Mouse (Mus musculus) olfactory bulb, adult 2 months (tissue): ENCODE measurements around the gene Mrps26. TPM values are rescaled to one million over a fixed set of nuclear protein-coding genes. Genes with fewer than 3 reads are reported as not detected.

Experiments
- H3K27ac ChIP-seq: fragments of 200-500 bp; 2 replicates; pipeline ENCODE4 v1.5.1; 2012; ENCODE audit warnings: low read depth, low read length; ENCODE audit not compliant: insufficient read depth
- H3K4me1 ChIP-seq: fragments of 200-500 bp; 2 replicates; pipeline ENCODE4 v1.6.1; 2012; ENCODE audit warnings: low read length; ENCODE audit not compliant: control insufficient read depth, insufficient read depth
- H3K4me3 ChIP-seq: fragments of 200-500 bp; 2 replicates; pipeline ENCODE4 v1.5.1; 2012; ENCODE audit warnings: mild to moderate bottlenecking, low read depth, low read length, moderate library complexity; ENCODE audit not compliant: insufficient read depth
- CTCF ChIP-seq: fragments of 200-500 bp; IDR thresholded peaks from 2 replicates; pipeline ENCODE4 v1.5.1; 2012; ENCODE audit warnings: low read depth, mild to moderate bottlenecking, low read length, moderate library complexity; ENCODE audit not compliant: insufficient read depth
- POLR2A ChIP-seq: fragments of 200-500 bp; IDR thresholded peaks from 2 replicates; pipeline ENCODE4 v1.6.1; 2012; ENCODE audit warnings: mild to moderate bottlenecking, low read depth, low read length, moderate library complexity; ENCODE audit not compliant: insufficient read depth
- WGBS: fragments of 180-500 bp; shearing (Covaris S2); methylation state at CpG from one replicate; pipeline ENCODE4 v1.1.7; 2018; 5-methylcytosine and 5-hydroxymethylcytosine counted together
- polyA plus RNA-seq: library from polyadenylated mRNA; stranded (reverse); fragments of >200 nt; gene quantifications from 2 replicates; pipeline ENCODE4 v1.2.4, GENCODE M21; 2012; ENCODE audit warnings: low replicate concordance; ENCODE audit not compliant: missing spikeins, insufficient read depth, insufficient read length

Gene Mrps26
- polyA plus RNA-seq, 1 experiment = 295 TPM

DNA sequence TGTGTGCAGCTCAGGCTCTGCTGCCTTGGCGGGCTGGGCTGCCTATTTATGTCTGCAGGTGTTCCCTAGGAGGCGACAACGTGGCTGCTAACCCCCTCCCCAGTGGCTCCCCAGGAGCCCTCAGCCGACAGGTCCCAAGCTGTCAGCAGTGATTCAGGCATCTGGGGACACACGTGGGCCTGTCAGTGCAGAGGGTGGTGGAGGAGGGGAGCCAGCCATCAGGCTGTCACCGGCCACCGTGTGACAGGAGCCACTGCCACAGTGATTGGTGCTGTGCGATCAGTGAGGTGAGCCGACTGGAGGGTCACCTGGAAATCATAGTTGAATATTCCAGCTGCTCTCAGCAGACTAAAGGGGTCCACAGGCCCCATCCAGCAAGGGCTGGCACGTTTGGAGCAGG, 19.0 kb downstream of the Mrps26 start, which contains the start of gene Avp:
Gene Avp (minus strand): TSS at position 3 of the 400 bp plus-strand sequence.
- Histone ChIP-seq H3K27ac (no peak within 1 kb of the TSS), H3K4me3 (no peak within 1 kb of the TSS), H3K4me1 (peaks cover 23% of the 10 kb centered on the region)
- 48% methylated on average over 10 of the region's 10 CpGs for WGBS
- TF ChIP-seq POLR2A = no peak
- TF ChIP-seq CTCF = no peak

DNA sequence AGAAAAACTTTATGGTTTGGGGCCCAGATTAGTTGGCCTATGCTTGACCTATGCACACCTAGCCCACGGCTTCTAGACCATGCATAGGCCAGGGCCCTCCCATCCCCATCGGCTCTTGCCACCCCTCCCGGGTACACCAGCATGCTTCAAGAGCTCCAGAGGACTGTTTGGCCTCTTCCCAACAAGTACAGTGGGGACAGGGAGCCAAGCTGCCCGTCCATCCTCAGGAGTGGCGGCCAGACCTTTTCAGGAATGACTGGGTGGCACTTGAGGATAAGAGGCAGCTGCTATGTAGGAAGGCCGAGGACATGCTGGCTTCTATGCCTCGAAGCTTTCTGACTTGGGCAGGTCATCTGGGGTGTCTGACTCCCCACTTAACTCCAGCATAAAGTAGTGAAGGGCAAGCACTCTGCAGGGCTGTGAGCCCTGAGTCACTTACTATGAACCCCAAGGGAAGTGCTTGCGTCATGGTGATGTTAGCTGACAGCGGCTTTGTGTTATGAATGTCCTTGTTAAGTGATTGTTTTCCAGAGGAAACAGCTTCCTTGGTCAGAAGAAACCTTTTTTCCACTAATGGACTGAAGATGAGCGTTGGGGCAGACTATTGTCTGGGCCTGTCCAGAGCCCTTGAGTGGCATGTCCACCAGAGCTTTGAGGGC, 20.5 kb downstream of the Mrps26 start:
- no peak for TF ChIP-seq CTCF
- no peak for TF ChIP-seq POLR2A
- Histone ChIP-seq H3K4me3 (no peak overlapping the region), H3K27ac (no peak overlapping the region), H3K4me1 (peaks cover 22% of the 10 kb centered on the region)
- WGBS = 85% methylated on average over 10 of the region's 10 CpGs

DNA sequence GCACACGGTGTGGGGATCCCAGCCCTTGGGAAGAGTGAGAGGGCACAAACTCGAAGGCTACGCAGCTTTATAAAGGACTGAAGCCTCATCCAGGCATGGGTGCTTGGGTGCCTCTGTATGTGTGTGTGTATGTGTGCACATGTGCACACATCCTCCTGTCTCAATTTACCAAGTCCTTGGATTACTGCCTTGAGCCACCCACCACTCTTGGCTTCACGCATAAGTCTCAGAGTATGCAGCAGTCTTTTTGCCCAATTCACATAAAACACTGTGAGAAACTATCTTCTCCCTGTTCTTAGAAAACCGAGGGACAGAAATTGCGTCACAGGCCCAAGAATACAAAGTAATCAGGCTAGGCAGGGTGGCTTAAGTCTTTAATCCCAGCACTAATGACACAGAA, 22.5 kb downstream of the Mrps26 start:
- no peak overlapping the region for H3K27ac ChIP-seq
- 88% methylated on average over 6 of the region's 6 CpGs for WGBS
- H3K4me3 ChIP-seq = no peak overlapping the region
- TF ChIP-seq POLR2A (no peak), CTCF (no peak)
- peaks cover 9% of the 10 kb centered on the region for H3K4me1 ChIP-seq

DNA sequence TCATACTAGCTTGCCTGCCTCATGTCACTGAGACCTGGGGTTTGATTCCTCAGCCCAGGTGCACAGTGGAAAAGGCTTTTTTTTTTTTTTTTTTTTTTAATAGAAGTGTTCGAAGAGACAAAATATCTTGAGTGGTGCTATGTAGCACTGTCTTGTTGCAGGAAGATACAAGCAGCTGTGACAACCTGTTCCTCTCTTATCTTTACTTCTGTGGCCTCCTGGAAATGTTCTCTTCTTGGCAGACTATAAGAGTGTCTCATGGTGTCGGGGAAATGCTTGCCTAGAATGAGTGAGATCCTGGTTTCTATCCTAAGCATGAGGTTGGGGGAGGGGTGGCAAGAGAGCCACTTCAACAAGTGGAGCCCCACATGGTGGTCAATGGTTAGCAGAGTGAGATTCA, 24.8 kb downstream of the Mrps26 start:
- Histone ChIP-seq H3K4me3 (no peak overlapping the region), H3K4me1 (peaks cover 6% of the 10 kb centered on the region), H3K27ac (no peak overlapping the region)
- TF ChIP-seq CTCF = no peak
- TF ChIP-seq POLR2A = no peak
- WGBS = 77% methylated on average over 2 of the region's 2 CpGs

DNA sequence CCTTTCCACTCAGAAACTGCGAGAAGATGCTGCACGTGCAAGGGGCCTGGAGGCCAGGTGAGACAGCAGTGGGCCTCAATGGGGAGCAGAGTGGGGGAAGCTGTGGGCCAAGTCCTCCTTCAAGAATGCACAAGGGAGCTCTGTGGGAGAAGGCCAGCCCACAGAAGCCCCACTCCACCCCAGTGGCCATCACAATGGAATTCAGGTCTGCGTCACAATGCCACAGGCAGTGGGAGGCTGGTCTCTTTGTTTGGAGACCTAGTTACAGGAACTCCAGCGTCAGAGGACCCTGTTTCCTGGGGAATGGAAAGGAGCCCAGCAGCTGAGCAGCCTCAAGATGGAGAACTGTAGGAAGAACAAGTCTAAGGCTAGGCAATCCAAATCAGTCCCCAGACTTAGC, 25.6 kb downstream of the Mrps26 start:
- no peak overlapping the region for H3K4me3 ChIP-seq
- H3K27ac ChIP-seq = no peak overlapping the region
- TF ChIP-seq POLR2A = no peak
- no peak for TF ChIP-seq CTCF
- WGBS = 62% methylated on average over 4 of the region's 4 CpGs
- peaks cover 6% of the 10 kb centered on the region for H3K4me1 ChIP-seq

DNA sequence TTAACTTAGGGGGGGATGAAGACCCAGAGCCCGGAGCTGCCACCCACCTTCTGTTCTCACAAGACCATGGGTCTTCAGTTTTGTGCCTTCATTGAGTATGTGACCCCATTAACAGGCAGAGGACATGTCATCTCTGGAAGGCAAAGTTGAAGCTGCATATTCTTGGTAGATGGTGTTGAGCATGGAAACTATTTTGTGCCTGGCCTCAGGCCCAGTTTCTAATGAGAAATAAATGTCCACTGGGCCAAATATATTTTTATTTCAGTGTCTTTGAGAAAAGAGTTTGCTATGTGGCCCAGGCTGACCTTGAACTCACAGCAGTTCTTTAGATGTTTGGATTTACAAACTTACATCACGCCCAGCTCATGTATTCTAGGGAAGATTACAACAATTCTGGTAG, 26.2 kb downstream of the Mrps26 start:
- H3K4me3 ChIP-seq = no peak overlapping the region
- TF ChIP-seq POLR2A = no peak
- no peak for TF ChIP-seq CTCF
- H3K4me1 ChIP-seq = peaks cover 6% of the 10 kb centered on the region
- 97% methylated on average over 2 of the region's 2 CpGs for WGBS
- H3K27ac ChIP-seq = no peak overlapping the region

DNA sequence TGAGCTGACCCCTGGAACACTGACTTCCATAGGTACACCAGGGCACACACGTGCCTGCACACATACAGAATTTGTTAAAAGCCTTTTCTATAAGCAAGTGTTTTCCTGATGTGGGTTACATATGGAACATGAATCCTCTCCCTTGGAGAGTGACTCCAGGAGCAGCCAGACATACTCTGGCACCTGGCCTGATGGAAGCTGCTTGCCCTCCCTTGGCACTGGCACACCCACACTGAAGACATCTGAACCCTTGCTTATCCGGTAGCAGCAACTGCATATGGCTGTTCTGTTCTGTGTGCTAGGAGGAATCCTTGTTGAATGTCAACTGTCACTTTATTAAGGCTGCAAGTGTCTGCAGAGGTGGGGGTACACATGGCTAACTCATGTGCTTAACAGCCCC, 27.5 kb downstream of the Mrps26 start:
- 86% methylated on average over 2 of the region's 2 CpGs for WGBS
- TF ChIP-seq CTCF = no peak
- no peak for TF ChIP-seq POLR2A
- Histone ChIP-seq H3K27ac (no peak overlapping the region), H3K4me3 (no peak overlapping the region), H3K4me1 (peaks cover 6% of the 10 kb centered on the region)

DNA sequence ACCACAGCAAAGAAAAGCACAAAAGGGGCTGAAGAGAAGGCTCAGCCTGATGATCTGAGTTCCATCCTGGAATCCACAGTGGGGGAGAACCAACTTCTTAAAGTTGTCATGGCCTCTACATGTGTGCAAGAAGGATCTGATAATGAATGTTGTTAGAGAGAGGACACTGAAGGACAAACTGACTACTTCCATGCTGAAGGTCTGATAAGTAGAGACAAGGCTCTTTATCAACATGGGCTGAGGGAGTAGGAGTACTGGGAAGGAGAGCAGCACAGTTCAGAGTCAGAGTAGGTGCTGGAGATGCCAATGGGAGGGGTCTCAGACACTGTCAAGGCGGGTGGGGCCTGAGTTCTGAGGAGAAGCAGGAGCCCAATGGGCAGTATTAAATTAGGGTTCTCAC, 32.1 kb downstream of the Mrps26 start:
- no peak overlapping the region for H3K27ac ChIP-seq
- H3K4me1 ChIP-seq = no peaks in the 10 kb centered on the region
- TF ChIP-seq POLR2A (no peak), CTCF (no peak)
- H3K4me3 ChIP-seq = no peak overlapping the region
- WGBS = 89% methylated on average over 1 of the region's 1 CpGs

DNA sequence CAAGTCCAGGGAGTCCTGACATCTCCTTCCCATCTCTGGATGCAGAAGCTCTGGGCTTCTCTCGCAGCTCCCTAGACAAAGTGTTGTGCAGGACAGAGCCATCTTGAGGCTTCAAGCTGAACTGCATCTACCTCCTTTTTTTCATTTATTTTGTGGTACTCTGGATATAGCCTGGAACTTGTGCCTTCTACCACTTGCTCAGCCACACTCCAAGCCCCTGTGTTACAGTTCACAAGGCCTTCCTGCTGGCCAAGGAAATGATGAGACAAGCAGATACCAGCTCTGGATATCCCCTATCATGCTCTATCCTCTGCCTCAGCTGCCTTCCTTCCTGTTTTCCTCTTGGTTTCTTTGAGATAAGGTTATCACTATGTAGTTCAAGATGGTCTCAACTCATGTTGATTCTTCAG, 34.1 kb downstream of the Mrps26 start:
- Histone ChIP-seq H3K4me1 (no peaks in the 10 kb centered on the region), H3K4me3 (no peak overlapping the region), H3K27ac (no peak overlapping the region)
- 4% methylated on average over 1 of the region's 1 CpGs for WGBS
- 0 out of 2 replicates have a peak, but pooled peaks have one; percentile 11 for TF ChIP-seq CTCF
- no peak for TF ChIP-seq POLR2A
